ENCODE assay signal across 26 mouse cellular contexts in the genomic region with DNA sequence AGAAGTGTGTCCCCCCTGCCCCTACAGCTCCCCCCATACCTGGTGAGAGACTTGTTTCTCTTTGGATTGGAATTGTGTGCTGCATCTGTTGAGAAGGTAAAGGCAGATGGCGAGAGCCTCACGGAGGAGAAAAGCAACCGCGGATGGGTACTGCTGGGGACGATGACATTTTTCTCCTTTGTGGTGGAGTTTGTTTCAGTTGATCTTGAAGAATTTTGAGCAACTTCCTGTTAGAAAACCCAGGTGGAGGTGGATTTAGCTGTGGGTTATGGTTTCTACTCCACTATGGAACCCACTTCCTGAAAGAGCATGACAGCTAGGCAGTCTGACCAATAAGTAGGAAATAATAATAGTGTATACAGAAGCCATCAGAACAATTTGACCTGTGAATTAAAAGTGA. TPM values are rescaled to one million over a fixed set of nuclear protein-coding genes. Genes with fewer than 3 reads are reported as not detected.
A peak's percentile ranks its signal among the peaks of the same experiment; 100 is the strongest.
DNase-seq lines count a peak whose midpoint lies in the region; ATAC-seq lines count a peak whose summit lies in the region.
"Had no signal": no experiment of that assay in that cellular context is flagged by ENCODE, and none has a peak within 500 bp of the region (broad histone marks: within the 10 kb centered on the region; RNA-seq: fewer than 3 reads in every experiment).

No protein-coding gene starts in this region.

- DNase-seq in thymus, postnatal 36 days = peak; percentile 42 to 51
- DNase-seq in layer of hippocampus, adult 8-10 months (ENCODE audit: low spot score in 2 of 2) = no peak
- DNase-seq: cerebellum, postnatal 10 days; embryo, embryonic 11 days; gastrocnemius, adult 2 months; heart, adult 18-20 months; kidney, adult 18-20 months; kidney, postnatal 10 days; lung, adult 2 months; lung, postnatal 36 days; retina, postnatal 1 day; right cerebral cortex, postnatal 4 days had no signal

- H3K9me3 ChIP-seq in liver, embryonic 16.5 days (replicated peaks; ENCODE audit: control insufficient read depth, low read length) = no peaks in the 10 kb centered on the region
- H3K9me3 ChIP-seq in liver, embryonic 12.5 days (replicated peaks) = no peaks in the 10 kb centered on the region
- no peaks in the 10 kb centered on the region for H3K9me3 ChIP-seq in hindbrain, embryonic 16.5 days (ENCODE audit: control insufficient read depth, low read length)
- H3K9me3 ChIP-seq: embryonic facial prominence, embryonic 15.5 days; forebrain, embryonic 10.5 days; heart, embryonic 15.5 days; hindbrain, embryonic 13.5 days; limb, embryonic 12.5 days; midbrain, embryonic 13.5 days had no signal

- ATAC-seq in liver, embryonic 16.5 days (ENCODE audit: low read depth) = no peak
- no peak for ATAC-seq in liver, embryonic 12.5 days
- ATAC-seq in granulocyte monocyte progenitor cell, adult 5-6 weeks (replicated peaks; ENCODE audit: poor library complexity, severe bottlenecking) = peak; percentile 48
- 0 out of 2 replicates have a peak, but pooled peaks have one; percentile 22 for ATAC-seq in neutrophil, adult 5-6 weeks (ENCODE audit: extremely low read depth, insufficient number of reproducible peaks, low FRiP score, poor library complexity, severe bottlenecking)
- no peak for ATAC-seq in megakaryocyte-erythroid progenitor cell, adult 5-6 weeks (replicated peaks; ENCODE audit: low FRiP score, low TSS enrichment, poor library complexity, severe bottlenecking)
- ATAC-seq in hindbrain, embryonic 16.5 days = no peak
- ATAC-seq: midbrain, embryonic 13.5 days; Patski had no signal

- H3K36me3 ChIP-seq in liver, embryonic 16.5 days (ENCODE audit: control insufficient read depth, insufficient read depth) = no peaks in the 10 kb centered on the region
- no peaks in the 10 kb centered on the region for H3K36me3 ChIP-seq in liver, embryonic 12.5 days
- no peaks in the 10 kb centered on the region for H3K36me3 ChIP-seq in hindbrain, embryonic 16.5 days (ENCODE audit: control insufficient read depth, insufficient read depth, low read length)
- H3K36me3 ChIP-seq: embryonic facial prominence, embryonic 15.5 days; forebrain, embryonic 10.5 days; heart, embryonic 15.5 days; hindbrain, embryonic 13.5 days; limb, embryonic 12.5 days; midbrain, embryonic 13.5 days had no signal

- H3K4me1 ChIP-seq in liver, embryonic 16.5 days (ENCODE audit: control insufficient read depth, low read depth, low read length) = peaks cover 4% of the 10 kb centered on the region; the same call in 1 of the 2 replicates
- peaks cover 24% of the 10 kb centered on the region for H3K4me1 ChIP-seq in liver, embryonic 12.5 days
- H3K4me1 ChIP-seq in hindbrain, embryonic 16.5 days (ENCODE audit: control insufficient read depth, insufficient read depth, low read depth, low read length) = peaks cover 3% of the 10 kb centered on the region
- H3K4me1 ChIP-seq: limb, embryonic 12.5 days; midbrain, embryonic 13.5 days had no signal

- no peak overlapping the region for H3K4me3 ChIP-seq in liver, embryonic 16.5 days (ENCODE audit: low read depth, low read length)
- no peak overlapping the region for H3K4me3 ChIP-seq in liver, embryonic 12.5 days
- no peak overlapping the region for H3K4me3 ChIP-seq in hindbrain, embryonic 16.5 days (ENCODE audit: low read length)
- H3K4me3 ChIP-seq: embryonic facial prominence, embryonic 15.5 days; forebrain, embryonic 10.5 days; gastrocnemius, adult 2 months; heart, embryonic 15.5 days; hindbrain, embryonic 13.5 days; limb, embryonic 12.5 days; midbrain, embryonic 13.5 days; myocyte had no signal

- 33% methylated on average over 5 of the region's 5 CpGs for whole genome bisulfite sequencing in liver, embryonic 16.5 days (ENCODE audit: insufficient replicate concordance)
- 43% methylated on average over 5 of the region's 5 CpGs for WGBS in liver, embryonic 12.5 days (ENCODE audit: insufficient replicate concordance)
- WGBS in hindbrain, embryonic 16.5 days = 95% methylated on average over 5 of the region's 5 CpGs

- 0 out of 2 replicates have a peak overlapping the region, but pooled peaks have one; percentile 8 for H3K27ac ChIP-seq in liver, embryonic 16.5 days (ENCODE audit: low read length)
- H3K27ac ChIP-seq in liver, embryonic 12.5 days = no peak overlapping the region
- no peak overlapping the region for H3K27ac ChIP-seq in hindbrain, embryonic 16.5 days (ENCODE audit: low read depth, low read length)
- H3K27ac ChIP-seq: embryonic facial prominence, embryonic 15.5 days; forebrain, embryonic 10.5 days; gastrocnemius, adult 2 months; heart, embryonic 15.5 days; hindbrain, embryonic 13.5 days; limb, embryonic 12.5 days; midbrain, embryonic 13.5 days had no signal

- H3K4me2 ChIP-seq in liver, embryonic 16.5 days (ENCODE audit: low read depth, low read length) = no peak overlapping the region
- H3K4me2 ChIP-seq in liver, embryonic 12.5 days = no peak overlapping the region
- H3K4me2 ChIP-seq in hindbrain, embryonic 16.5 days (ENCODE audit: low read length) = no peak overlapping the region
- H3K4me2 ChIP-seq: embryonic facial prominence, embryonic 15.5 days; heart, embryonic 15.5 days; hindbrain, embryonic 13.5 days; limb, embryonic 12.5 days; midbrain, embryonic 13.5 days had no signal

- H3K27me3 ChIP-seq in liver, embryonic 16.5 days (ENCODE audit: control insufficient read depth, insufficient read depth, low read depth, low read length) = no peaks in the 10 kb centered on the region
- no peaks in the 10 kb centered on the region for H3K27me3 ChIP-seq in liver, embryonic 12.5 days (replicated peaks)
- no peaks in the 10 kb centered on the region for H3K27me3 ChIP-seq in hindbrain, embryonic 16.5 days (replicated peaks; ENCODE audit: control insufficient read depth, insufficient read depth, low read length)
- H3K27me3 ChIP-seq: embryonic facial prominence, embryonic 15.5 days; heart, embryonic 15.5 days; hindbrain, embryonic 13.5 days; limb, embryonic 12.5 days; midbrain, embryonic 13.5 days; Patski had no signal

- no peak overlapping the region for H3K9ac ChIP-seq in liver, embryonic 16.5 days (ENCODE audit: low read depth, low read length)
- no peak overlapping the region for H3K9ac ChIP-seq in liver, embryonic 12.5 days
- H3K9ac ChIP-seq in hindbrain, embryonic 16.5 days (ENCODE audit: low read depth, low read length) = no peak overlapping the region
- H3K9ac ChIP-seq: embryonic facial prominence, embryonic 15.5 days; heart, embryonic 15.5 days; hindbrain, embryonic 13.5 days; limb, embryonic 12.5 days; midbrain, embryonic 13.5 days had no signal

RNA-seq across cellular contexts. Expression of a gene that starts 28.5 kb away (rescaled TPM):
- polyA plus RNA-seq in liver, embryonic 16.5 days (2015; fragmentation: Nextera tagmentation; extraction: Ambion mirVana) = 0.05 and 0.08 TPM in 2 replicates
- not detected in 2 replicates for polyA plus RNA-seq in liver, embryonic 12.5 days (2016; fragmentation: Nextera tagmentation; extraction: Ambion mirVana)
- 1.6 and 7.0 TPM in 2 replicates for total RNA-seq in granulocyte monocyte progenitor cell, adult 5-6 weeks (2014; fragmentation: Nextera tagmentation)
- total RNA-seq in granulocyte monocyte progenitor cell, adult 5-6 weeks (2017) = 1.8 TPM in 1 of 2 replicates, not detected in the other
- total RNA-seq in neutrophil, adult 5-6 weeks (2017) = 8.7 and 10.7 TPM in 2 replicates
- total RNA-seq in layer of hippocampus, adult 8-10 months (2022) = 1 to 10 TPM; 3.0 to 5.4 (median 4.5) TPM
- total RNA-seq in megakaryocyte-erythroid progenitor cell, adult 5-6 weeks (2014; fragmentation: Nextera tagmentation) = not detected in 2 replicates
- total RNA-seq in megakaryocyte-erythroid progenitor cell, adult 5-6 weeks (2017) = not detected in 2 replicates
- polyA plus RNA-seq in hindbrain, embryonic 16.5 days (2015; fragmentation: Nextera tagmentation; extraction: Ambion mirVana) = 0.12 and 0.24 TPM in 2 replicates
- total RNA-seq: gastrocnemius, adult 2 months had no signal
- polyA plus RNA-seq: embryonic facial prominence, embryonic 15.5 days; forebrain, embryonic 10.5 days; heart, embryonic 15.5 days; hindbrain, embryonic 13.5 days; limb, embryonic 12.5 days; myocyte; Patski had no signal

RNA-seq across cellular contexts. Expression of a gene that starts 28.5 kb away (rescaled TPM):
- polyA plus RNA-seq in liver, embryonic 16.5 days (2015; fragmentation: Nextera tagmentation; extraction: Ambion mirVana) = 6.7 and 6.8 TPM in 2 replicates
- polyA plus RNA-seq in liver, embryonic 12.5 days (2016; fragmentation: Nextera tagmentation; extraction: Ambion mirVana) = 4.8 and 5.2 TPM in 2 replicates
- 92.8 and 93.0 TPM in 2 replicates for total RNA-seq in granulocyte monocyte progenitor cell, adult 5-6 weeks (2014; fragmentation: Nextera tagmentation)
- 171 and 187 TPM in 2 replicates for total RNA-seq in granulocyte monocyte progenitor cell, adult 5-6 weeks (2017)
- 150 and 155 TPM in 2 replicates for total RNA-seq in neutrophil, adult 5-6 weeks (2017)
- 10 to 100 TPM; 17.1 to 18.2 (median 17.9) TPM for total RNA-seq in layer of hippocampus, adult 8-10 months (2022)
- total RNA-seq in megakaryocyte-erythroid progenitor cell, adult 5-6 weeks (2014; fragmentation: Nextera tagmentation) = 7.6 and 11.3 TPM in 2 replicates
- total RNA-seq in megakaryocyte-erythroid progenitor cell, adult 5-6 weeks (2017) = 9.8 and 17.4 TPM in 2 replicates
- polyA plus RNA-seq in hindbrain, embryonic 16.5 days (2015; fragmentation: Nextera tagmentation; extraction: Ambion mirVana) = 3.8 and 4.6 TPM in 2 replicates

RNA-seq across cellular contexts. Expression of a gene that starts 29.1 kb away (rescaled TPM):
- polyA plus RNA-seq in liver, embryonic 16.5 days (2015; fragmentation: Nextera tagmentation; extraction: Ambion mirVana) = not detected in 2 replicates
- polyA plus RNA-seq in liver, embryonic 12.5 days (2016; fragmentation: Nextera tagmentation; extraction: Ambion mirVana) = not detected in 2 replicates
- not detected in 2 replicates for total RNA-seq in granulocyte monocyte progenitor cell, adult 5-6 weeks (2014; fragmentation: Nextera tagmentation)
- total RNA-seq in granulocyte monocyte progenitor cell, adult 5-6 weeks (2017) = not detected in 2 replicates
- not detected in 2 replicates for total RNA-seq in neutrophil, adult 5-6 weeks (2017)
- 1 to 10 TPM; 1.0 to 4.3 (median 1.3) TPM for total RNA-seq in layer of hippocampus, adult 8-10 months (2022)
- total RNA-seq in megakaryocyte-erythroid progenitor cell, adult 5-6 weeks (2014; fragmentation: Nextera tagmentation) = not detected in 2 replicates
- not detected in 2 replicates for total RNA-seq in megakaryocyte-erythroid progenitor cell, adult 5-6 weeks (2017)
- polyA plus RNA-seq in hindbrain, embryonic 16.5 days (2015; fragmentation: Nextera tagmentation; extraction: Ambion mirVana) = not detected in 2 replicates
- total RNA-seq: gastrocnemius, adult 2 months; heart, adult 18-20 months had no signal
- polyA plus RNA-seq: embryonic facial prominence, embryonic 15.5 days; forebrain, embryonic 10.5 days; heart, embryonic 15.5 days; hindbrain, embryonic 13.5 days; limb, embryonic 12.5 days; lung, adult 2 months; midbrain, embryonic 13.5 days; myocyte; Patski had no signal

RNA-seq across cellular contexts. Expression of a gene that starts 33.0 kb away (rescaled TPM):
- polyA plus RNA-seq in liver, embryonic 16.5 days (2015; fragmentation: Nextera tagmentation; extraction: Ambion mirVana) = 4.7 and 5.0 TPM in 2 replicates
- polyA plus RNA-seq in liver, embryonic 12.5 days (2016; fragmentation: Nextera tagmentation; extraction: Ambion mirVana) = 8.0 and 8.3 TPM in 2 replicates
- 32.5 and 38.2 TPM in 2 replicates for total RNA-seq in granulocyte monocyte progenitor cell, adult 5-6 weeks (2014; fragmentation: Nextera tagmentation)
- 7.3 and 9.1 TPM in 2 replicates for total RNA-seq in granulocyte monocyte progenitor cell, adult 5-6 weeks (2017)
- 9.6 and 10.8 TPM in 2 replicates for total RNA-seq in neutrophil, adult 5-6 weeks (2017)
- total RNA-seq in layer of hippocampus, adult 8-10 months (2022) = 10 to 100 TPM; 15.5 to 19.3 (median 17.3) TPM
- 22.7 and 28.2 TPM in 2 replicates for total RNA-seq in megakaryocyte-erythroid progenitor cell, adult 5-6 weeks (2014; fragmentation: Nextera tagmentation)
- total RNA-seq in megakaryocyte-erythroid progenitor cell, adult 5-6 weeks (2017) = 5.2 and 8.2 TPM in 2 replicates
- polyA plus RNA-seq in hindbrain, embryonic 16.5 days (2015; fragmentation: Nextera tagmentation; extraction: Ambion mirVana) = 14.6 and 17.3 TPM in 2 replicates

RNA-seq across cellular contexts. Expression of a gene that starts 40.1 kb away (rescaled TPM):
- polyA plus RNA-seq in liver, embryonic 16.5 days (2015; fragmentation: Nextera tagmentation; extraction: Ambion mirVana) = 33.3 and 34.9 TPM in 2 replicates
- polyA plus RNA-seq in liver, embryonic 12.5 days (2016; fragmentation: Nextera tagmentation; extraction: Ambion mirVana) = 92.7 and 93.7 TPM in 2 replicates
- 87.9 and 106 TPM in 2 replicates for total RNA-seq in granulocyte monocyte progenitor cell, adult 5-6 weeks (2014; fragmentation: Nextera tagmentation)
- total RNA-seq in granulocyte monocyte progenitor cell, adult 5-6 weeks (2017) = 172 and 197 TPM in 2 replicates
- 38.6 and 52.1 TPM in 2 replicates for total RNA-seq in neutrophil, adult 5-6 weeks (2017)
- 10 to 100 TPM; 55.8 to 64.9 (median 60.1) TPM for total RNA-seq in layer of hippocampus, adult 8-10 months (2022)
- total RNA-seq in megakaryocyte-erythroid progenitor cell, adult 5-6 weeks (2014; fragmentation: Nextera tagmentation) = 103 and 110 TPM in 2 replicates
- 193 and 210 TPM in 2 replicates for total RNA-seq in megakaryocyte-erythroid progenitor cell, adult 5-6 weeks (2017)
- 93.9 and 98.9 TPM in 2 replicates for polyA plus RNA-seq in hindbrain, embryonic 16.5 days (2015; fragmentation: Nextera tagmentation; extraction: Ambion mirVana)

Comparison
In these comparisons a context has a peak if more than half of its experiments do, and no peak if none do; other contexts are left out.
1. ATAC-seq: peak in granulocyte monocyte progenitor cell, adult 5-6 weeks (single experiment) and neutrophil, adult 5-6 weeks (single experiment); none in liver, embryonic 16.5 days (single experiment), liver, embryonic 12.5 days (single experiment), megakaryocyte-erythroid progenitor cell, adult 5-6 weeks (single experiment) and hindbrain, embryonic 16.5 days (single experiment).
2. DNase-seq: peak in thymus, postnatal 36 days (2 of 2); none in layer of hippocampus, adult 8-10 months (0 of 2).